Mouse (Mus musculus): ENCODE measurements around the gene Dnajb4. TPM values are rescaled to one million over a fixed set of nuclear protein-coding genes. Genes with fewer than 3 reads are reported as not detected.

Dnajb4 gene
- total and polyA plus RNA-seq, 3 experiments: 10.7 to 14.6 TPM; not detected in 1

DNA sequence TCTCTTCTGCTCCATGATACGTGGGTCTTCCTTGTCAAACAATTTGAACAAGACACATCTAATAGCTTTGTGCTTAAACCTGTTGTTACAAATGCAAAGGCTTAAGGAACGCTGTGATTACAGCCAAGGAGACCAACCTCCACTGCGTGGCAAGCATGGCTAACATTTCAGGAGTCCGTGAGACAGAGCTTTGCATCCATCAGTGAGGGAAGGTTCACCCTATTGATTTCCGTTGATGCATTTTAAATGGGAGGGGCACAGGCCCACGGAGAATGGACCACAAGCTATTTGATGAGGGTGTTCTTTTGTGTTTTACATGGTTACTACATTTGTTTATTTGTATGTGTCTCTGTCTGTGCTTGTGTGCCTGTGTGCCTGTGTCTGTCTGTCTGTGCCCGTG is 81.5 kb downstream of the Dnajb4 start:
- no peak overlapping the region for H3K9ac ChIP-seq (ENCODE audit: control insufficient read depth, low read depth, low read length, poor library complexity, severe bottlenecking)
- H3K4me3 ChIP-seq (ENCODE audit: control insufficient read depth in 1 of 2, insufficient read depth in 1 of 2, low read depth in 2 of 2, low read length in 2 of 2): no peak overlapping the region
- H3K79me2 ChIP-seq (ENCODE audit: control insufficient read depth, insufficient read depth, low read length, poor library complexity): no peaks in the 10 kb centered on the region
- no peak for TF ChIP-seq ZC3H11A (IDR thresholded peaks at IDR 0.05; ENCODE audit: low read depth, low read length)
- no peak for TF ChIP-seq MAFK (IDR thresholded peaks at IDR 0.05; ENCODE audit: borderline replicate concordance, low read depth, low read length)
- TF ChIP-seq ETS1 (IDR thresholded peaks at IDR 0.05; ENCODE audit: low read depth, low read length): no peak
- TF ChIP-seq TBP (IDR thresholded peaks at IDR 0.05; ENCODE audit: low read depth, low read length): no peak
- no peak for TF ChIP-seq ZKSCAN1 (IDR thresholded peaks at IDR 0.05; ENCODE audit: low read depth, low read length)
- no peak for TF ChIP-seq POLR2AphosphoS5 (IDR thresholded peaks at IDR 0.05; ENCODE audit: borderline replicate concordance, low read depth, low read length)
- H3K27me3 ChIP-seq (ENCODE audit: control insufficient read depth in 1 of 2, insufficient read depth in 2 of 2, low read length in 2 of 2): no peaks in the 10 kb centered on the region
- no peaks in the 10 kb centered on the region for H3K9me3 ChIP-seq (replicated peaks; ENCODE audit: insufficient read depth, low read length)
- no peak for DNase-seq (ENCODE audit: low read depth, low spot score)
- H3K4me1 ChIP-seq (ENCODE audit: control insufficient read depth in 1 of 2, insufficient read depth in 2 of 2, low read length in 2 of 2): peaks cover 3% of the 10 kb centered on the region in 2 experiments; a peak in 1 of 4 replicates
- H3K36me3 ChIP-seq (ENCODE audit: control insufficient read depth in 1 of 2, insufficient read depth in 2 of 2, low read length in 2 of 2): peaks cover 0 to 3% of the 10 kb centered on the region in 2 experiments; a peak in 2 of 4 replicates
- H3K27ac ChIP-seq (ENCODE audit: control insufficient read depth, low read depth, low read length): no peak overlapping the region

Other genes starting within 250 kb of the Dnajb4 start
- 0.27 and 0.62 TPM in 2 replicates for gene Gipc2, start 44.1 kb downstream of the Dnajb4 start, total RNA-seq (2012; rRNA removed)
- under 1 TPM in 1 of 2 experiments, not detected in 1; 0.78 TPM for gene Gipc2, start 44.1 kb downstream of the Dnajb4 start, polyA plus RNA-seq (2012; ENCODE audit: insufficient read depth in 1 of 2, insufficient read length in 2 of 2, low read depth in 1 of 2, low replicate concordance in 2 of 2, missing spikeins in 1 of 2)
- gene Fubp1, start 120 bp upstream of the Dnajb4 start, total RNA-seq (2012; rRNA removed): 202 and 251 TPM in 2 replicates
- 100 to 1,000 TPM in 1 of 2 experiments, not detected in 1; 196 TPM for gene Fubp1, start 120 bp upstream of the Dnajb4 start, polyA plus RNA-seq (2012; ENCODE audit: insufficient read depth in 1 of 2, insufficient read length in 2 of 2, low read depth in 1 of 2, low replicate concordance in 2 of 2, missing spikeins in 1 of 2)
- 0.19 TPM in 1 of 2 replicates, not detected in the other for gene Nexn, start 56.0 kb upstream of the Dnajb4 start, total RNA-seq (2012; rRNA removed)
- under 1 TPM in 1 of 2 experiments, not detected in 1; 0.96 TPM for gene Nexn, start 56.0 kb upstream of the Dnajb4 start, polyA plus RNA-seq (2012; ENCODE audit: insufficient read depth in 1 of 2, insufficient read length in 2 of 2, low read depth in 1 of 2, low replicate concordance in 2 of 2, missing spikeins in 1 of 2)
- gene Miga1, start 130.1 kb upstream of the Dnajb4 start, total RNA-seq (2012; rRNA removed): 10.4 and 14.2 TPM in 2 replicates
- gene Miga1, start 130.1 kb upstream of the Dnajb4 start, polyA plus RNA-seq (2012; ENCODE audit: insufficient read depth in 1 of 2, insufficient read length in 2 of 2, low read depth in 1 of 2, low replicate concordance in 2 of 2, missing spikeins in 1 of 2): 10 to 100 TPM in 1 of 2 experiments, not detected in 1; 16.2 TPM
- gene Usp33, start 136.2 kb upstream of the Dnajb4 start, total RNA-seq (2012; rRNA removed): 31.0 and 34.1 TPM in 2 replicates
- 10 to 100 TPM in 1 of 2 experiments, not detected in 1; 32.3 TPM for gene Usp33, start 136.2 kb upstream of the Dnajb4 start, polyA plus RNA-seq (2012; ENCODE audit: insufficient read depth in 1 of 2, insufficient read length in 2 of 2, low read depth in 1 of 2, low replicate concordance in 2 of 2, missing spikeins in 1 of 2)
- gene Zzz3, start 185.2 kb upstream of the Dnajb4 start, total RNA-seq (2012; rRNA removed): 52.5 and 53.7 TPM in 2 replicates
- 100 to 1,000 TPM in 1 of 2 experiments, 10 to 100 TPM in 1; 46.1 to 507 TPM for gene Zzz3, start 185.2 kb upstream of the Dnajb4 start, polyA plus RNA-seq (2012; ENCODE audit: insufficient read depth in 1 of 2, insufficient read length in 2 of 2, low read depth in 1 of 2, low replicate concordance in 2 of 2, missing spikeins in 1 of 2)